Mouse (Mus musculus) neural tube, embryonic 12.5 days (tissue): ENCODE data around the gene Ntmt1. TPM values are rescaled to one million over a fixed set of nuclear protein-coding genes. Genes with fewer than 3 reads are reported as not detected.

ENCODE experiments used
- ATAC-seq: fragments of 200-750 bp; cut with Nextera tagmentation; 2 replicates; pipeline ENCODE4 v1.8.0; 2017; ENCODE audit warnings: low read depth, mild to moderate bottlenecking, moderate TSS enrichment, moderate library complexity; ENCODE audit not compliant: low FRiP score
- H3K27ac ChIP-seq: fragments of 300-500 bp; sonication (generic); 2 replicates; pipeline ENCODE4 v1.5.1; 2016
- H3K27me3 ChIP-seq: fragments of 300-500 bp; sonication (generic); replicated peaks from 2 replicates; pipeline ENCODE4 v1.6.1; 2016; ENCODE audit warnings: mild to moderate bottlenecking
- H3K36me3 ChIP-seq: fragments of 300-500 bp; sonication (generic); 2 replicates; pipeline ENCODE4 v1.6.1; 2016; ENCODE audit warnings: mild to moderate bottlenecking
- H3K4me1 ChIP-seq: fragments of 300-500 bp; sonication (generic); 2 replicates; pipeline ENCODE4 v1.6.1; 2016
- H3K4me2 ChIP-seq: fragments of 300-500 bp; sonication (generic); replicated peaks from 2 replicates; pipeline ENCODE4 v1.6.1; 2016; ENCODE audit warnings: mild to moderate bottlenecking
- H3K4me3 ChIP-seq: fragments of 300-500 bp; sonication (generic); 2 replicates; pipeline ENCODE4 v1.5.1; 2016
- H3K9ac ChIP-seq: fragments of 300-500 bp; sonication (generic); 2 replicates; pipeline ENCODE4 v1.6.1; 2016; ENCODE audit warnings: mild to moderate bottlenecking
- H3K9me3 ChIP-seq: fragments of 300-500 bp; sonication (generic); 2 replicates; pipeline ENCODE4 v1.6.1; 2016; ENCODE audit warnings: mild to moderate bottlenecking
- WGBS: fragments of 180-500 bp; shearing (Covaris S2); methylation state at CpG from one replicate; pipeline ENCODE4 v1.1.7; 2016; 5-methylcytosine and 5-hydroxymethylcytosine counted together
- polyA plus RNA-seq: library from polyadenylated mRNA; unstranded; fragments of >200 nt; fragmentation: Nextera tagmentation; extraction: Ambion mirVana; gene quantifications from 2 replicates; pipeline ENCODE4 v1.2.1, GENCODE M21; 2016

The Ntmt1 gene
- polyA plus RNA-seq, 1 experiment from 2014 or later = 111 TPM

DNA sequence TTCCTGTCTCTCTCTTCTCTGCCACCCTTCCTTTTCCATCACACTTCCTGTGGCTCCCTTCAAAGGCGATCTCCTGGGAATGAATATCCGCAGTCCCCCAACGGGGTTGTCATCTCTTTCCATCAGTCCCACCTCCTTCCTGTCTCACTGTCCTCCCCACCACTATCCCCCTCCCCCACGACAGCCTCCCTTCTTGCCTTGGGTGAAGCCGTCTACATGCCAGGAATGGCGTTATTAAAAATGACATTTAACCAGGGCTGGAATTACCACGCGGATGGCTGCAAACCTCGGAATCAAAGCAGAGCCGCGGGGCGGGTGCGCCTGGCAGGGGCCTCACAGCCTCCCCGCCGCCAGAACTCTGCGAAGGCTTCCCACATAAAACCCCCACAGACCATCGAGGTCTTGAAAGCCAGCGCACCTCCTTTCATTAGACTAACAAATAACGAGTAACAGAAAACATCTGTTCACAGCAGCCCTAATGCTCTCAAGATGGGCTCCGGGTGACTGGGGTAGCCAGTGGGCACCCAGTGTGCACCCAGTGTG, 45.2 kb downstream of the Ntmt1 start:
- Histone ChIP-seq H3K9ac (no peak overlapping the region; the same call in 1 of the 2 replicates), H3K27me3 (peaks cover 8% of the 10 kb centered on the region; the same call in 1 of the 2 replicates), H3K36me3 (no peaks in the 10 kb centered on the region), H3K4me2 (no peak overlapping the region), H3K4me1 (peaks cover 10% of the 10 kb centered on the region; the same call in 1 of the 2 replicates), H3K27ac (no peak overlapping the region), H3K4me3 (no peak overlapping the region), H3K9me3 (no peaks in the 10 kb centered on the region)
- WGBS = 40% methylated on average over 20 of the region's 20 CpGs
- no peak for ATAC-seq

DNA sequence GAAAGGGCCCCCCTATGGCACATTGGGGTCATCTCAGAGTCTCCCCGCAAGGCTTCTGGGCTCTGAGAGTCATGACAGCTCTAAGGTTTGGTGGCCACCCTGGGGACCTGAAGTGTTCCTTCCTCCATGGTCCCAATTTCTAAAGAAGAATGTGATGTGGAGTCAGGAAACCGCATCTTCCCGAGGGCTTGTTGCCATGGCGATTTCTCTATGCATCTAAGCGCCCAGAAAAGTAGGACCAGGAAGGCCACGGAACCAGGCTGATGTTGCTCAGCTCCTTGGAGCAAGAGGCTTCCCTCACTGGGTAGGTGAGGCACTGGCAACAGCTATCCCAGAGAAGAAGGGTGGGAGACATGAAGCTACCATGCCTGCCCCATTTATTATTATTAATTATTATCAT, 49.5 kb downstream of the Ntmt1 start:
- Histone ChIP-seq H3K27me3 (peaks cover 8% of the 10 kb centered on the region; the same call in 1 of the 2 replicates), H3K4me2 (no peak overlapping the region), H3K4me1 (peaks cover 7% of the 10 kb centered on the region; the same call in 1 of the 2 replicates), H3K36me3 (no peaks in the 10 kb centered on the region), H3K4me3 (no peak overlapping the region), H3K9ac (no peak overlapping the region), H3K9me3 (no peaks in the 10 kb centered on the region), H3K27ac (no peak overlapping the region)
- no peak for ATAC-seq
- WGBS = 65% methylated on average over 6 of the region's 6 CpGs

- ATAC-seq = no peak
- WGBS = 83% methylated on average over 5 of the region's 5 CpGs
- Histone ChIP-seq H3K9ac (no peak overlapping the region), H3K4me1 (peaks cover 8% of the 10 kb centered on the region), H3K4me3 (no peak overlapping the region), H3K27me3 (peaks cover 17% of the 10 kb centered on the region), H3K27ac (no peak overlapping the region), H3K36me3 (no peaks in the 10 kb centered on the region), H3K4me2 (no peak overlapping the region), H3K9me3 (no peaks in the 10 kb centered on the region)
These were observed 52.2 kb downstream of the Ntmt1 start for GRCm38 (mm10) chr2:30859782-30860181.

DNA sequence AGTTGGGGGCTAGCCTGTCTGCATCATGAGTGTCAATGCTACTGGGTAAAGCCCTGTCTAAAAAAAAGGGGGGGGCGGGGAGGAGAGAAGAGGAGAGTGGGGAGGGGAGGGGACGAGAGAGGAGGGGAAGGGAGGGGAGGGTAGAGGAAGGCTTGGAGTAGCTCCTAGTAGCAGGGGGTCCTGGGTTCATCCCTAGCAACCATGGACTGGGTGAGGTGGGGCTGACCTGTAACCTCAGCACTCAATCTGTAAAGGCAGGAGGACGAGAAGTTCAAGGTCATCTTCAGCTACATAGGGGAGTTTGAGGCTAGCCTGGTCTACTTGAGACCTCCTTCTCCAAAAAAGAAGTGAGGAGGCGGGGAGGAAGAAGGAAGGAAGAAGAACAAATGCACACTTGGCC, 54.5 kb downstream of the Ntmt1 start:
- no peak for ATAC-seq
- no peak overlapping the region for H3K9ac ChIP-seq
- peaks cover 12% of the 10 kb centered on the region for H3K4me1 ChIP-seq
- no peak overlapping the region for H3K4me3 ChIP-seq
- 64% methylated on average over 4 of the region's 4 CpGs for WGBS
- no peaks in the 10 kb centered on the region for H3K36me3 ChIP-seq
- H3K27ac ChIP-seq = no peak overlapping the region
- H3K27me3 ChIP-seq = peaks cover 34% of the 10 kb centered on the region
- H3K9me3 ChIP-seq = no peaks in the 10 kb centered on the region
- no peak overlapping the region for H3K4me2 ChIP-seq

- 77% methylated on average over 9 of the region's 9 CpGs for WGBS
- Histone ChIP-seq H3K27ac (no peak overlapping the region), H3K9me3 (no peaks in the 10 kb centered on the region), H3K4me3 (no peak overlapping the region), H3K36me3 (no peaks in the 10 kb centered on the region), H3K4me2 (no peak overlapping the region), H3K27me3 (peaks cover 34% of the 10 kb centered on the region), H3K9ac (no peak overlapping the region), H3K4me1 (peaks cover 12% of the 10 kb centered on the region)
- no peak for ATAC-seq
These were observed 55.9 kb downstream of the Ntmt1 start for GRCm38 (mm10) chr2:30863574-30863973.

DNA sequence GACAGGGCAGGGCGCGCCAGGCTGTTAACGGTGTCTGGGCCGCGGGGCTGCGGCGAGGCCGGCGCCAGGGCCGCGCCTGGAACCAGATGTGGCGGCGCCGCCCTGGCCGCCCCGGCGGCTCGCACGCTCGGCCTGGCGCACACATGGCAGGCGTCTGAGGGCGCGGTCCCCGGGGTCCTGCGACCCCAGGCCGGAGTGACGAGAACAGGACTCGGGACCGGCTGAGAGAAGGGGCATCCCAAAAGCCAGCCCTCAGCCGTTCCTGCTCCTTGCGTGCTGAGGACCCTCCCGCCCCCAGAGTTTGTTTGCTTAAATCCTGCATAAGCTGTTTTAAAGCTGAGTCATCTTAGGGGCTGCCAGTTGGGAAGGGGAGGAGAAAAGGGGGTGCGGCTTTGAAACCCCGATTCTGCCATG, 57.3 kb downstream of the Ntmt1 start:
- H3K4me3 ChIP-seq = peak overlapping the region; percentile 17
- H3K9ac ChIP-seq = peak overlapping the region; percentile 29; the same call in 1 of the 2 replicates
- H3K36me3 ChIP-seq = no peaks in the 10 kb centered on the region
- H3K9me3 ChIP-seq = no peaks in the 10 kb centered on the region
- no peak for ATAC-seq
- H3K4me1 ChIP-seq = peaks cover 12% of the 10 kb centered on the region
- WGBS = 2% methylated on average over 35 of the region's 35 CpGs
- H3K27ac ChIP-seq = no peak overlapping the region
- peak overlapping the region; percentile 56 for H3K4me2 ChIP-seq
- peaks cover 34% of the 10 kb centered on the region for H3K27me3 ChIP-seq

DNA sequence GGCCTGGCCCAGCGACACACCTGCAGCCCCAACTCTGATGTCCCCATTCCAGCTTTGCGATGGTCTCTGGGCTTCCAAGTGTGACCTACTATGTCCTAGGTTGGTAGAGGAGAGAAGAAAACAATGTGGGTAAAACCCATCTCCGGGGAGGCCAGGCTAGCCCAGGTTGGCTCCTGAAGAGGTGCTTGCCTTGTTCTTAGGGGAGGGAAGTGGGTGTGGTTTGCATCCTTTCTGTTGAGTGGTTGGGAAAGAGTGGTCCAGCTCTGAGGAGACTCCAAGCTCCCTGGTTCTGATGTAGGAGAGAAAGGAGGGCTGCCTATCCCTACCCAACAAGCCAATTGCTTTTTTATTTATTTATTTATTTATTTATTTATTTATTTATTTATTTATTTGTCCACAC, 57.8 kb downstream of the Ntmt1 start:
- Histone ChIP-seq H3K9ac (0 out of 2 replicates have a peak overlapping the region, but pooled peaks have one; percentile 29), H3K4me2 (no peak overlapping the region), H3K36me3 (no peaks in the 10 kb centered on the region), H3K4me1 (peaks cover 12% of the 10 kb centered on the region), H3K9me3 (no peaks in the 10 kb centered on the region), H3K27me3 (peaks cover 34% of the 10 kb centered on the region), H3K27ac (no peak overlapping the region), H3K4me3 (no peak overlapping the region)
- no peak for ATAC-seq
- 49% methylated on average over 3 of the region's 3 CpGs for WGBS

DNA sequence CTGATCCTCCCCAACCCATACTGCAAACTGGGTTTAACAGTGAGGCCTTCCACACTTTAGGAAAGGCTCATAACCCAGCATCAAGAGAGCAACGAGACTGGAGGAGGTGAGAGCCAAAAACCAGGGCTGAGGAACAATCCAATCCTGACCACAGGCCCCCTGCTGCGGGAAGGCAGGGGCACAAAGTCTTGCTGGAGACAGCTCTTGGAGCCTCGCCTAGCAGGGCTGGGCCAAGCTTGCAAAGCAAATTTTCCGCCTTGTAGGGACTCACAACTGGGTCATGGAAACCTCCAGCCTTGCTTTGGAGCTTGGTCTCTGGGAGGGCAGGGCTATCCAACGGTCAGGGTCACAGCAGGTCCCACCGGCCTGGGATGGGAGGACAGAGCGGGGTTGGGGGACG, 63.2 kb downstream of the Ntmt1 start:
- 74% methylated on average over 8 of the region's 8 CpGs for WGBS
- ATAC-seq = no peak
- no peak overlapping the region for H3K4me2 ChIP-seq
- H3K27me3 ChIP-seq = peaks cover 10% of the 10 kb centered on the region; the same call in 1 of the 2 replicates
- peaks cover 3% of the 10 kb centered on the region; the same call in 1 of the 2 replicates for H3K4me1 ChIP-seq
- H3K9me3 ChIP-seq = no peaks in the 10 kb centered on the region
- H3K27ac ChIP-seq = no peak overlapping the region
- H3K9ac ChIP-seq = no peak overlapping the region
- H3K36me3 ChIP-seq = no peaks in the 10 kb centered on the region
- H3K4me3 ChIP-seq = no peak overlapping the region

Other genes with a start within 250 kb of the Ntmt1 start
- gene Cstad, start 212.8 kb upstream of the Ntmt1 start, polyA plus RNA-seq = 0.57 and 1.3 TPM in 2 replicates
- 2.0 and 2.6 TPM in 2 replicates for gene 1700001O22Rik, start 4.2 kb upstream of the Ntmt1 start, polyA plus RNA-seq
- gene Asb6, start 22.5 kb downstream of the Ntmt1 start, polyA plus RNA-seq = 38.0 and 41.3 TPM in 2 replicates
- gene Prrx2, start 27.1 kb downstream of the Ntmt1 start, polyA plus RNA-seq = 9.8 and 11.3 TPM in 2 replicates
- gene Ptges, start 122.0 kb downstream of the Ntmt1 start, polyA plus RNA-seq = 2.9 and 3.7 TPM in 2 replicates
- gene Tor1b, start 145.1 kb downstream of the Ntmt1 start, polyA plus RNA-seq = 20.4 and 20.7 TPM in 2 replicates
- gene Tor1a, start 160.1 kb downstream of the Ntmt1 start, polyA plus RNA-seq = 80.9 and 91.1 TPM in 2 replicates
- 81.7 and 85.0 TPM in 2 replicates for gene BC005624, start 174.4 kb downstream of the Ntmt1 start, polyA plus RNA-seq
- gene Usp20, start 174.5 kb downstream of the Ntmt1 start, polyA plus RNA-seq = 42.3 and 43.0 TPM in 2 replicates